Mouse (Mus musculus) heart, adult 2 months (tissue): ENCODE data around the gene Polr2a. TPM values are rescaled to one million over a fixed set of nuclear protein-coding genes. Genes with fewer than 3 reads are reported as not detected.

Source experiments
- DNase-seq, 2 experiments: peaks; one replicate each; pipeline ENCODE4 v3.0.0; 2021
- H3K27ac ChIP-seq: fragments of 200-600 bp; 2 replicates; pipeline ENCODE4 v1.8.1; 2022
- H3K27me3 ChIP-seq: fragments of 200-500 bp; 2 replicates; pipeline ENCODE4 v1.6.1; 2012; ENCODE audit warnings: mild to moderate bottlenecking, low read length, inconsistent platforms, mixed read lengths; ENCODE audit not compliant: control insufficient read depth, insufficient read depth
- H3K36me3 ChIP-seq: fragments of 200-500 bp; 2 replicates; pipeline ENCODE4 v1.6.1; 2012; ENCODE audit warnings: low read length, inconsistent platforms; ENCODE audit not compliant: control insufficient read depth, insufficient read depth
- H3K4me1 ChIP-seq: fragments of 200-500 bp; 2 replicates; pipeline ENCODE4 v1.6.1; 2011; ENCODE audit warnings: low read length; ENCODE audit not compliant: control insufficient read depth, insufficient read depth
- H3K4me3 ChIP-seq: fragments of 200-600 bp; 2 replicates; pipeline ENCODE4 v1.8.1; 2022
- H3K79me2 ChIP-seq: fragments of 200-500 bp; replicated peaks from 2 replicates; pipeline ENCODE4 v1.6.1; 2012; ENCODE audit warnings: mild to moderate bottlenecking, inconsistent platforms, low read length, moderate library complexity, mixed read lengths; ENCODE audit not compliant: control insufficient read depth, insufficient read depth
- H3K9ac ChIP-seq: fragments of 200-500 bp; 2 replicates; pipeline ENCODE4 v1.6.1; 2012; ENCODE audit warnings: low read depth, mild to moderate bottlenecking, control low read depth, inconsistent platforms, low read length, mixed read lengths
- CTCF ChIP-seq: fragments of 200-600 bp; IDR thresholded peaks from 2 replicates; pipeline ENCODE4 v1.8.1; 2022; ENCODE audit warnings: antibody characterized with exemption, mild to moderate bottlenecking, moderate library complexity
- EP300 ChIP-seq: fragments of 200-500 bp; IDR thresholded peaks from 2 replicates; pipeline ENCODE4 v1.6.1; 2011; ENCODE audit warnings: low read depth, low read length, control low read depth; ENCODE audit not compliant: insufficient read depth
- POLR2A ChIP-seq: fragments of 200-500 bp; IDR thresholded peaks from 2 replicates; pipeline ENCODE4 v1.6.1; 2011; ENCODE audit warnings: mild to moderate bottlenecking, low read depth, low read length, control low read depth; ENCODE audit not compliant: insufficient read depth
- WGBS: fragments of 180-500 bp; shearing (Covaris S2); methylation state at CpG from one replicate; pipeline ENCODE4 v1.1.7; 2018; 5-methylcytosine and 5-hydroxymethylcytosine counted together
- intact Hi-C: fragments of 180-260 bp; cut with DNase I; formaldehyde crosslinking; loops from one replicate; pipeline ENCODE4 v1.15.1; 2025
- polyA plus RNA-seq: library from polyadenylated mRNA; depleted of rRNA; stranded (reverse); fragments of >200 nt; gene quantifications from 2 replicates; pipeline ENCODE4 v1.2.3, GENCODE M21; 2012
- total RNA-seq, 2 experiments: library from RNA; stranded (reverse); gene quantifications; 2 replicates each; pipeline ENCODE4 v1.2.3; 2021

Gene Polr2a
- total and polyA plus RNA-seq, 3 experiments, result 15.6 to 30.4 (median 25.3) TPM

- H3K27ac ChIP-seq, result no peak overlapping the region
- intact Hi-C loops, result no loop called here
Measured at GRCm38 (mm10) chr11:69793429-69793828, 35.0 kb upstream of the Polr2a start.

GRCm38 (mm10) chr11:69791420-69791819 is 33.0 kb upstream of the Polr2a start:
- 53% methylated on average over 5 of the region's 5 CpGs for WGBS
- Histone ChIP-seq H3K4me1 (0 out of 2 replicates have a peak, but pooled peaks cover 1% of the 10 kb centered on the region), H3K9ac (no peak overlapping the region), H3K4me3 (no peak overlapping the region), H3K79me2 (no peaks in the 10 kb centered on the region), H3K27ac (no peak overlapping the region), H3K36me3 (no peaks in the 10 kb centered on the region), H3K27me3 (no peaks in the 10 kb centered on the region)
- DNase-seq, result no peak
- intact Hi-C loops, result no loop called here
- TF ChIP-seq CTCF, result no peak
- no peak for TF ChIP-seq EP300

More at GRCm38 (mm10) chr11:69793429-69793828, 35.0 kb upstream of the Polr2a start:
- Histone ChIP-seq H3K36me3 (no peaks in the 10 kb centered on the region), H3K79me2 (no peaks in the 10 kb centered on the region), H3K27me3 (no peaks in the 10 kb centered on the region), H3K4me3 (no peak overlapping the region), H3K4me1 (0 out of 2 replicates have a peak, but pooled peaks cover 1% of the 10 kb centered on the region), H3K9ac (no peak overlapping the region)
- no peak for TF ChIP-seq EP300
- 71% methylated on average over 5 of the region's 5 CpGs for WGBS
- DNase-seq, result no peak

DNA sequence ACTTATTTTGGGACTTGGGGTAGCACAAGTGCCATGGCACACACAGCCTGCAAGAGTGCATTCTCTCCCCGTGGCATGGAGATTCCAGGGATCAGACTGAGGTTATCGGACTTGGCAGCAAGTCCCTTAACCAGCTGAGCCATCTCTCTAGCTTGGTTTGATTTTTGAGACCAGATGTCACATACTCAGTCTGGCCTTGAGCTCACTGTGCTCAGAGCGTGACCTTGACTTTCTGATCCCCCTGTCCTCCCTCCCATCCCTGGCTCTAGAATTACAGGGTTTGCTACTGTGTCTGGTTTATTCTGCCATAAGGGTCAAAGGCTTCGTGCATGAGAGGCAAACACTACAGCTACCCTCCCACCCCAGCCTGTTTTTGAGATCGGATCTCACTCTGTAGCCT is 31.0 kb upstream of the Polr2a start:
- Histone ChIP-seq H3K79me2 (no peaks in the 10 kb centered on the region), H3K4me3 (no peak overlapping the region), H3K27me3 (no peaks in the 10 kb centered on the region), H3K9ac (no peak overlapping the region), H3K36me3 (no peaks in the 10 kb centered on the region), H3K27ac (no peak overlapping the region), H3K4me1 (peaks cover 1% of the 10 kb centered on the region; the same call in 1 of the 2 replicates)
- 61% methylated on average over 5 of the region's 5 CpGs for WGBS
- intact Hi-C loops, result no loop called here
- DNase-seq, result no peak
- no peak for TF ChIP-seq EP300
- no peak for TF ChIP-seq POLR2A
- TF ChIP-seq CTCF, result no peak

DNA sequence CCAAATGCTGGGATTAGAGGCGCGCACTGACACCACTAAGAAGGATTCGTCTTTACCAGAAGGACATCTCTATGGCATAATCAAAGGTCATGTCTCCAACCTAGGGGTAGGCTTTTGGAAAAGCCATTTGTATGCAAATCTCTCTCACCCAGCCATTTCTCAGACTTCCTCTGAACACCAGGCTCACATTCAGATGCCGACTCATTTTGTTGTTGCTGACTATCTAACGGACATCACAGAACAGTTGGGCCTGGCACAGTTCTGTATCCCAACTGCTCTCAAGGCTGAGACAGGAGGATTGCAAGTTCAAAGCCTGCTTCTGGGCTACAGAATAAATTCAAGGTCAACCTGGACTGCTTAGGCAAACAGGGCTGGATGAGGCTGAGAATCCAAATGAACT is 28.9 kb upstream of the Polr2a start:
- no peaks in the 10 kb centered on the region for H3K79me2 ChIP-seq
- no peak for TF ChIP-seq CTCF
- TF ChIP-seq POLR2A, result no peak
- no peak for TF ChIP-seq EP300
- H3K4me3 ChIP-seq, result no peak overlapping the region
- intact Hi-C loops, result no loop called here
- no peak overlapping the region for H3K9ac ChIP-seq
- DNase-seq, result no peak
- H3K27ac ChIP-seq, result no peak overlapping the region
- WGBS, result 94% methylated on average over 5 of the region's 5 CpGs
- H3K27me3 ChIP-seq, result no peaks in the 10 kb centered on the region
- H3K36me3 ChIP-seq, result no peaks in the 10 kb centered on the region
- peaks cover 1% of the 10 kb centered on the region; the same call in 1 of the 2 replicates for H3K4me1 ChIP-seq

DNA sequence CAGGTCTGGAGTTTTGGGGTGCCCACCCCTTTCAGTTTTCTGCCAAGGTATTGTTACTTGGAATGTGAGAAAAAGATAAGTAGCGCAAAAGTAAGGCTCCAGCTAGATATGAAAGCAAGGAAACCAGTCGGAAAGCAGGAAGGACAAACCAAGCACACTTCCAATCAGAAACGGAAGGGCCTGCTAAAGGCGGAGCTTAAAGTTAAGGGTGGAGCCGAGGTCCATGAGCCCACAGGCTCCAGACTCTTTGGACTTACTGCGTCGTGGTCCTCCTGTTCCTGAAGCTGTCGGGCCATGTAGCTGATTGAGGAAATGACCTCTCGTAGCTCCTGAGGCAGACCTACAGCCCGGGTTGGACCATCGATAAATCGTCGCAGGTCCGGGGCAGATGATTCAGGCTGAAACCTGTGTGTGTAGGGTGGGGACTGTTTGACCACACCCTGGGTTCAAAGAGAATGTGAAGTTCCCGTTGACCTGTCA is 26.4 kb upstream of the Polr2a start:
- no peaks in the 10 kb centered on the region for H3K27me3 ChIP-seq
- peak; percentile 67 to 74 for DNase-seq
- peak overlapping the region; percentile 14 for H3K9ac ChIP-seq
- H3K27ac ChIP-seq, result peak overlapping the region; percentile 56
- no peaks in the 10 kb centered on the region for H3K36me3 ChIP-seq
- H3K4me3 ChIP-seq, result peak overlapping the region; percentile 36
- no peaks in the 10 kb centered on the region for H3K79me2 ChIP-seq
- intact Hi-C loops, result no loop called here
- peaks cover 1% of the 10 kb centered on the region; the same call in 1 of the 2 replicates for H3K4me1 ChIP-seq
- no peak for TF ChIP-seq CTCF
- peak; percentile 34; the same call in 1 of the 2 replicates for TF ChIP-seq EP300
- peak; percentile 88 for TF ChIP-seq POLR2A
- WGBS, result 17% methylated on average over 15 of the region's 15 CpGs

GRCm38 (mm10) chr11:69781828-69782227 is 23.4 kb upstream of the Polr2a start:
- TF ChIP-seq POLR2A (no peak), EP300 (no peak), CTCF (no peak)
- Histone ChIP-seq H3K27ac (no peak overlapping the region), H3K4me3 (no peak overlapping the region), H3K79me2 (no peaks in the 10 kb centered on the region), H3K4me1 (peaks cover 1% of the 10 kb centered on the region; the same call in 1 of the 2 replicates), H3K27me3 (no peaks in the 10 kb centered on the region), H3K9ac (no peak overlapping the region), H3K36me3 (no peaks in the 10 kb centered on the region)
- no peak for DNase-seq
- intact Hi-C loops, result no loop called here
- WGBS, result 54% methylated on average over 4 of the region's 4 CpGs
